Mouse (Mus musculus) frontal cortex, postnatal 10 days (tissue): Measurements from ENCODE around the gene Mid1.
"Not testable (repeated sequence)": the region's sequence is repeated elsewhere in the genome, so short reads cannot be mapped to it uniquely, and the experiment has no call there.

Source experiments
- DNase-seq, 2 experiments: peaks; one replicate each; pipeline ENCODE4 v3.0.0; 2022; ENCODE audit warnings: low spot score in 2 of 2, mixed read lengths in 1 of 2

Mid1 gene

GRCm38 (mm10) chrX:169883536-169884272 lies 198.7 kb downstream of the Mid1 start:
- no peak for DNase-seq

- no peak for DNase-seq
Measured at GRCm38 (mm10) chrX:169890541-169890940, 205.5 kb downstream of the Mid1 start.

GRCm38 (mm10) chrX:169892100-169892499 lies 207.1 kb downstream of the Mid1 start:
- no peak for DNase-seq

GRCm38 (mm10) chrX:169892631-169893030 lies 207.6 kb downstream of the Mid1 start:
- no peak for DNase-seq

GRCm38 (mm10) chrX:169899227-169899950 lies 214.4 kb downstream of the Mid1 start:
- no peak for DNase-seq

GRCm38 (mm10) chrX:169902860-169903259 lies 217.9 kb downstream of the Mid1 start:
- no peak for DNase-seq

- no peak for DNase-seq
Measured at GRCm38 (mm10) chrX:169903656-169904055, 218.7 kb downstream of the Mid1 start.

- DNase-seq = no peak
Measured at GRCm38 (mm10) chrX:169906054-169906508, 221.1 kb downstream of the Mid1 start.

- DNase-seq = no peak
Measured at GRCm38 (mm10) chrX:169909898-169910297, 224.9 kb downstream of the Mid1 start.

- DNase-seq = no peak
Measured at GRCm38 (mm10) chrX:169915738-169916137, 230.7 kb downstream of the Mid1 start.

- DNase-seq = no peak
Measured at GRCm38 (mm10) chrX:169922541-169922940, 237.5 kb downstream of the Mid1 start.

GRCm38 (mm10) chrX:169923417-169923816 lies 238.4 kb downstream of the Mid1 start:
- DNase-seq = no peak

GRCm38 (mm10) chrX:169925600-169925999 lies 240.6 kb downstream of the Mid1 start:
- no peak for DNase-seq

- DNase-seq = no peak
Measured at GRCm38 (mm10) chrX:169927110-169927817, 242.3 kb downstream of the Mid1 start.

- no peak for DNase-seq
Measured at GRCm38 (mm10) chrX:169930868-169931267, 245.9 kb downstream of the Mid1 start.

GRCm38 (mm10) chrX:169933228-169933627 lies 248.2 kb downstream of the Mid1 start:
- DNase-seq = no peak

- no peak for DNase-seq
Measured at GRCm38 (mm10) chrX:169937119-169937719, 252.2 kb downstream of the Mid1 start.

- no peak for DNase-seq
Measured at GRCm38 (mm10) chrX:169940531-169940930, 255.5 kb downstream of the Mid1 start.

GRCm38 (mm10) chrX:169950596-169950995 lies 265.6 kb downstream of the Mid1 start:
- DNase-seq = no peak

- no peak for DNase-seq
Measured at GRCm38 (mm10) chrX:169969337-169969736, 284.3 kb downstream of the Mid1 start.

- DNase-seq = peak in 1 of 2 experiments; percentile 5
Measured at GRCm38 (mm10) chrX:169969765-169970164, 284.8 kb downstream of the Mid1 start.

GRCm38 (mm10) chrX:169970546-169970945 lies 285.5 kb downstream of the Mid1 start:
- not testable (repeated sequence) for DNase-seq
